Mouse (Mus musculus) CH12F3 (cell line): ENCODE measurements around the gene Zbtb16.

Experiments used
- in situ Hi-C: fragments of 300-500 bp; cut with MboI; formaldehyde crosslinking; loops from 2 replicates; pipeline ENCODE4 v1.14.3; 2020; ENCODE audit warnings: low sequenced_read_pairs

Gene Zbtb16

GRCm38 (mm10) chr9:48678426-48679358 is 157.3 kb downstream of the Zbtb16 start:
- in situ Hi-C loops, result no loop called here

GRCm38 (mm10) chr9:48675151-48675790 is 160.8 kb downstream of the Zbtb16 start:
- in situ Hi-C loops, result no loop called here

GRCm38 (mm10) chr9:48674359-48675015 is 161.5 kb downstream of the Zbtb16 start:
- in situ Hi-C loops, result no loop called here

- in situ Hi-C loops, result no loop called here
Observed at GRCm38 (mm10) chr9:48673804-48674203, 162.2 kb downstream of the Zbtb16 start.

GRCm38 (mm10) chr9:48673213-48673612 is 162.8 kb downstream of the Zbtb16 start:
- in situ Hi-C loops, result no loop called here

- in situ Hi-C loops, result no loop called here
Observed at GRCm38 (mm10) chr9:48671841-48672240, 164.2 kb downstream of the Zbtb16 start.

- in situ Hi-C loops, result no loop called here
Observed at GRCm38 (mm10) chr9:48670156-48670555, 165.9 kb downstream of the Zbtb16 start.

GRCm38 (mm10) chr9:48669672-48670071 is 166.3 kb downstream of the Zbtb16 start:
- in situ Hi-C loops, result no loop called here

- in situ Hi-C loops, result no loop called here
Observed at GRCm38 (mm10) chr9:48666702-48667101, 169.3 kb downstream of the Zbtb16 start.

GRCm38 (mm10) chr9:48663052-48663433 is 173.0 kb downstream of the Zbtb16 start:
- in situ Hi-C loops, result no loop called here

GRCm38 (mm10) chr9:48662361-48663051 is 173.5 kb downstream of the Zbtb16 start:
- in situ Hi-C loops, result no loop called here

GRCm38 (mm10) chr9:48661225-48662023 is 174.6 kb downstream of the Zbtb16 start:
- in situ Hi-C loops, result no loop called here

- in situ Hi-C loops, result no loop called here
Observed at GRCm38 (mm10) chr9:48655525-48656169, 180.4 kb downstream of the Zbtb16 start.

- in situ Hi-C loops, result no loop called here
Observed at GRCm38 (mm10) chr9:48654730-48655129, 181.3 kb downstream of the Zbtb16 start.

- in situ Hi-C loops, result no loop called here
Observed at GRCm38 (mm10) chr9:48653399-48654070, 182.5 kb downstream of the Zbtb16 start.

- in situ Hi-C loops, result no loop called here
Observed at GRCm38 (mm10) chr9:48652026-48652425, 184.0 kb downstream of the Zbtb16 start.

- in situ Hi-C loops, result no loop called here
Observed at GRCm38 (mm10) chr9:48650846-48651245, 185.2 kb downstream of the Zbtb16 start.

GRCm38 (mm10) chr9:48649851-48650685 is 186.0 kb downstream of the Zbtb16 start:
- in situ Hi-C loops, result loop anchor here (10.0 kb wide), 1 partner anchor 205 kb away; no protein-coding TSS in a partner anchor
